Comparison of ENCODE assay signal across 8 mouse cellular contexts in the genomic region with DNA sequence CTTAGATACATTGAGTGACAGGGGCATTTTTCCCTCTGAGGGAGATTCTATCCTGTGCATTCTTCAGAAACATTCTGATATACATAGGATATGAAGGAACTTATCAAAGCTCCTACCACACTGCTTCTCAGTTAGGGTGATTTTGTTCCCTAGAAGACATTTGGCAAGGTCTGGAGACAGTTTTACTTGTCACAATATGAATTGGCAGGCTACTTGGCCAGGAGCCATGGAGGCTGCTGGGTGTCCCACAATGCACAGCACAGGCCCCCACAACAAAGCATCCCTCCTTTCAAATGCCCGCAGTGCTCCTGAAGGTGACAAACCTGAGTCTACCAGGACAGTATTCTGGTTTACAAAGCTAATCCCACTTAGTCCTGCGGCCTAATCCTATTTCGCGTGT. TPM values are rescaled to one million over a fixed set of nuclear protein-coding genes. Genes with fewer than 3 reads are reported as not detected.
"Had no signal": no experiment of that assay in that cellular context is flagged by ENCODE, and none has a peak within 500 bp of the region (broad histone marks: within the 10 kb centered on the region; RNA-seq: fewer than 3 reads in every experiment).

No protein-coding gene starts in this region.

- DNase-seq: kidney, adult 8-10 months; kidney, postnatal 25 days; liver; liver, embryonic 13.5 days; liver, postnatal 0 days; right cerebral cortex, postnatal 25 days; thymus, postnatal 4 days had no signal

RNA-seq across cellular contexts. Expression of a gene that starts 32.0 kb away (rescaled TPM):
- total RNA-seq: megakaryocyte progenitor cell, adult 5-6 weeks had no signal

RNA-seq across cellular contexts. Expression of a gene that starts 55.0 kb away (rescaled TPM):
- total RNA-seq: megakaryocyte progenitor cell, adult 5-6 weeks had no signal
